In the genomic region with DNA sequence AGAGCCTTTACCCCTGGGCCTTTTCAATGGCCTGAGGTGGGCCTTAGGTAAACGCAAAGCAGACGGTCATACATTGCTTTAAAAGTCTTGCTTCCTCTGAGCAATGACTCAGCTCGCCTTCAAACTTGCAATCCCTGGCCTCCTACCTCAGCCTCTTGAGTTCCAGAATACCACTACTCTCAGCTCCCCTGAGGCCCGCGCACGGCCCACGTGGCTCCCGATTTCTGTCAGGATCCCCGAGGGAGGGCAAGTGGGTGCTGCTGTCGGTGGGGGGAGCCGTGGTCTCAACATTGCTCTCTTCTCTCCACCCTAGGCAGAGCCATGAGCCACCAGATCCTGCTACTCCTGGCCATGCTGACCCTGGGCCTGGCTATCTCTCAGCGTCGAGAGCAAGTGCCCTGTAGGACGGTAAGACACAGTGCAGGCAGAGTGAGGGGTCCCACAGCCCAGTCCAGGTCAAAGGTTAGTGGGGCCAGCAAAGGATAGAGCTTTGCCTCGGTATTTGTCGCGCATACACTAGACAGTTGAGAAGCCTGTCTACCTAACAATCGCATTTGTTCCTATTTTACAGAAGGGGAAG, we compare ENCODE assay signal across 25 mouse cellular contexts. TPM values are rescaled to one million over a fixed set of nuclear protein-coding genes. Genes with fewer than 3 reads are reported as not detected.
A peak's percentile ranks its signal among the peaks of the same experiment; 100 is the strongest.
DNase-seq lines count a peak whose midpoint lies in the region; ATAC-seq and TF ChIP-seq lines count a peak whose summit lies in the region.
"Had no signal": no experiment of that assay in that cellular context is flagged by ENCODE, and none has a peak within 500 bp of the region (broad histone marks: within the 10 kb centered on the region; RNA-seq: fewer than 3 reads in every experiment).

No protein-coding gene starts in this region.

- peaks cover 8% of the 10 kb centered on the region for H3K4me1 ChIP-seq in heart, adult 2 months (ENCODE audit: control insufficient read depth, insufficient read depth, low read length)
- peaks cover 37% of the 10 kb centered on the region for H3K4me1 ChIP-seq in liver, embryonic 12.5 days
- peaks cover 9% of the 10 kb centered on the region for H3K4me1 ChIP-seq in liver, embryonic 11.5 days (replicated peaks; ENCODE audit: control insufficient read depth, insufficient read depth, low read length)
- peaks cover 23% of the 10 kb centered on the region for H3K4me1 ChIP-seq in liver, postnatal 0 days (ENCODE audit: insufficient read depth)
- 0 out of 2 replicates have a peak, but pooled peaks cover 2% of the 10 kb centered on the region for H3K4me1 ChIP-seq in hindbrain, embryonic 11.5 days (replicated peaks; ENCODE audit: control insufficient read depth, insufficient read depth, low read length)

- H3K27me3 ChIP-seq in heart, adult 2 months (ENCODE audit: control insufficient read depth, insufficient read depth, low read length): no peaks in the 10 kb centered on the region
- peaks cover 45% of the 10 kb centered on the region for H3K27me3 ChIP-seq in liver, embryonic 12.5 days (replicated peaks)
- peaks cover 20% of the 10 kb centered on the region for H3K27me3 ChIP-seq in liver, embryonic 11.5 days (replicated peaks; ENCODE audit: control insufficient read depth, insufficient read depth, low read length)
- peaks cover 19% of the 10 kb centered on the region for H3K27me3 ChIP-seq in liver, postnatal 0 days (ENCODE audit: insufficient read depth, low read length)
- peaks cover 2% of the 10 kb centered on the region; the same call in 1 of the 2 replicates for H3K27me3 ChIP-seq in hindbrain, embryonic 11.5 days (ENCODE audit: control insufficient read depth, insufficient read depth, low read length)
- H3K27me3 ChIP-seq: embryonic facial prominence, embryonic 15.5 days had no signal

- no peak overlapping the region for H3K4me3 ChIP-seq in heart, adult 2 months
- H3K4me3 ChIP-seq in liver, embryonic 12.5 days: no peak overlapping the region
- no peak overlapping the region for H3K4me3 ChIP-seq in liver, embryonic 11.5 days (ENCODE audit: low read depth, low read length)
- no peak overlapping the region for H3K4me3 ChIP-seq in liver, postnatal 0 days (ENCODE audit: low read depth, low read length)
- no peak overlapping the region for H3K4me3 ChIP-seq in hindbrain, embryonic 11.5 days (ENCODE audit: low read depth, low read length)
- H3K4me3 ChIP-seq: embryonic facial prominence, embryonic 15.5 days; forebrain, embryonic 13.5 days; liver, embryonic 15.5 days had no signal

- no peak for ATAC-seq in liver, embryonic 12.5 days
- no peak for ATAC-seq in liver, embryonic 11.5 days (replicated peaks; ENCODE audit: low FRiP score)
- no peak for ATAC-seq in liver, postnatal 0 days
- no peak for ATAC-seq in hindbrain, embryonic 11.5 days (ENCODE audit: low FRiP score)
- ATAC-seq: forebrain, embryonic 13.5 days; hindbrain, postnatal 0 days had no signal

- no peak for TF ChIP-seq EP300 in heart, adult 2 months (IDR thresholded peaks at IDR 0.05; ENCODE audit: insufficient read depth, low read depth, low read length)
- no peak for TF ChIP-seq EP300 in liver, postnatal 0 days (IDR thresholded peaks at IDR 0.05; ENCODE audit: low read depth)

- no peaks in the 10 kb centered on the region; the same call in 1 of the 2 replicates for H3K79me2 ChIP-seq in heart, adult 2 months (replicated peaks; ENCODE audit: control insufficient read depth, insufficient read depth, low read length)

- intact Hi-C loops in heart, adult 2 months (cut with DNase I): loop anchor here (2.0 kb wide), 1 partner anchor 29 kb away; no protein-coding TSS in a partner anchor
- intact Hi-C loops in heart, postnatal 25 days (cut with DNase I): no loop called here

- H3K4me2 ChIP-seq in liver, embryonic 12.5 days: peak overlapping the region; percentile 8; the same call in 1 of the 2 replicates
- H3K4me2 ChIP-seq in liver, embryonic 11.5 days: no peak overlapping the region
- H3K4me2 ChIP-seq in liver, postnatal 0 days (ENCODE audit: low read depth, low read length): peak overlapping the region; percentile 70; the same call in 1 of the 2 replicates
- H3K4me2 ChIP-seq in hindbrain, embryonic 11.5 days (replicated peaks; ENCODE audit: low read depth, low read length): no peak overlapping the region
- H3K4me2 ChIP-seq: embryonic facial prominence, embryonic 15.5 days; forebrain, embryonic 13.5 days; liver, embryonic 15.5 days had no signal

- no peaks in the 10 kb centered on the region for H3K9me3 ChIP-seq in liver, embryonic 12.5 days (replicated peaks)
- H3K9me3 ChIP-seq in liver, embryonic 11.5 days (ENCODE audit: control insufficient read depth, low read length): no peaks in the 10 kb centered on the region
- no peaks in the 10 kb centered on the region for H3K9me3 ChIP-seq in liver, postnatal 0 days (ENCODE audit: low read length)
- no peaks in the 10 kb centered on the region for H3K9me3 ChIP-seq in hindbrain, embryonic 11.5 days (ENCODE audit: control insufficient read depth, low read length)
- H3K9me3 ChIP-seq: embryonic facial prominence, embryonic 15.5 days; forebrain, embryonic 13.5 days; liver, embryonic 15.5 days had no signal

- no peak for DNase-seq in heart, adult 2 months
- no peak for DNase-seq in heart, postnatal 25 days (ENCODE audit: low spot score)
- no peak for DNase-seq in liver, embryonic 11.5 days (ENCODE audit: low spot score)
- peak; percentile 41 for DNase-seq in NIH3T3 (ENCODE audit: low read depth)
- DNase-seq in liver, postnatal 0 days: no peak
- DNase-seq in layer of hippocampus, adult 11-12 months (ENCODE audit: low spot score): no peak
- no peak for DNase-seq in hindbrain, embryonic 11.5 days (ENCODE audit: low spot score)
- DNase-seq: cerebellum, adult 9-10 months; gastrocnemius, postnatal 36 days; kidney, adult 18-20 months; layer of hippocampus, postnatal 36 days; left cerebral cortex, postnatal 4 days; right cerebral cortex, adult 18-20 months; thymus, adult 18-20 months had no signal

- TF ChIP-seq CTCF in heart, adult 2 months (IDR thresholded peaks at IDR 0.05): no peak
- TF ChIP-seq CTCF in liver, postnatal 0 days (IDR thresholded peaks at IDR 0.05; ENCODE audit: low read depth): peak; percentile 16; the same call in 1 of the 2 replicates

- H3K9ac ChIP-seq in heart, adult 2 months (ENCODE audit: low read depth, low read length): 0 out of 2 replicates have a peak overlapping the region, but pooled peaks have one; percentile 5
- H3K9ac ChIP-seq in liver, embryonic 12.5 days: no peak overlapping the region
- no peak overlapping the region for H3K9ac ChIP-seq in liver, embryonic 11.5 days (ENCODE audit: low read depth, low read length)
- H3K9ac ChIP-seq in liver, postnatal 0 days (replicated peaks): no peak overlapping the region; the same call in 1 of the 2 replicates
- H3K9ac ChIP-seq in hindbrain, embryonic 11.5 days (ENCODE audit: low read depth, low read length): no peak overlapping the region
- H3K9ac ChIP-seq: embryonic facial prominence, embryonic 15.5 days; forebrain, embryonic 13.5 days; liver, embryonic 15.5 days had no signal

- H3K36me3 ChIP-seq in heart, adult 2 months (ENCODE audit: control insufficient read depth, insufficient read depth, low read length): no peaks in the 10 kb centered on the region
- 0 out of 2 replicates have a peak, but pooled peaks cover 8% of the 10 kb centered on the region for H3K36me3 ChIP-seq in liver, embryonic 12.5 days
- H3K36me3 ChIP-seq in liver, embryonic 11.5 days (ENCODE audit: control insufficient read depth, insufficient read depth, low read length): no peaks in the 10 kb centered on the region; the same call in 1 of the 2 replicates
- no peaks in the 10 kb centered on the region for H3K36me3 ChIP-seq in liver, postnatal 0 days (replicated peaks; ENCODE audit: insufficient read depth, low read length)
- H3K36me3 ChIP-seq in hindbrain, embryonic 11.5 days (ENCODE audit: control insufficient read depth, insufficient read depth, low read length): no peaks in the 10 kb centered on the region
- H3K36me3 ChIP-seq: embryonic facial prominence, embryonic 15.5 days; liver, embryonic 15.5 days had no signal

- no peak for TF ChIP-seq POLR2A in heart, adult 2 months (IDR thresholded peaks at IDR 0.05; ENCODE audit: insufficient read depth, low read depth, low read length)

- WGBS in heart, adult 2 months: 58% methylated on average over 18 of the region's 18 CpGs
- 48% methylated on average over 18 of the region's 18 CpGs for WGBS in liver, embryonic 12.5 days (ENCODE audit: insufficient replicate concordance)
- 58% methylated on average over 18 of the region's 18 CpGs for WGBS in liver, embryonic 11.5 days
- 46% methylated on average over 18 of the region's 18 CpGs for WGBS in liver, postnatal 0 days (ENCODE audit: insufficient replicate concordance)
- 74% methylated on average over 18 of the region's 18 CpGs for WGBS in hindbrain, embryonic 11.5 days

- peak overlapping the region; percentile 70 for H3K27ac ChIP-seq in heart, adult 2 months
- H3K27ac ChIP-seq in liver, embryonic 12.5 days: no peak overlapping the region
- H3K27ac ChIP-seq in liver, embryonic 11.5 days (ENCODE audit: low read depth, low read length): no peak overlapping the region
- H3K27ac ChIP-seq in liver, postnatal 0 days (ENCODE audit: low read depth): no peak overlapping the region
- H3K27ac ChIP-seq in hindbrain, embryonic 11.5 days (ENCODE audit: low read depth, low read length): no peak overlapping the region
- H3K27ac ChIP-seq: embryonic facial prominence, embryonic 15.5 days; forebrain, embryonic 13.5 days; hindbrain, postnatal 0 days; liver, embryonic 15.5 days had no signal

RNA-seq across cellular contexts. Expression of a gene that starts 4.9 kb away (rescaled TPM):
- total RNA-seq in heart, adult 2 months (2021): 10 to 100 TPM; 13.6 to 13.7 TPM
- 14.5 and 21.9 TPM in 2 replicates for polyA plus RNA-seq in heart, adult 2 months (2012; rRNA removed)
- total RNA-seq in heart, postnatal 25 days (2021): 10 to 100 TPM; 10.7 to 11.4 TPM
- polyA plus RNA-seq in liver, embryonic 12.5 days (2016; fragmentation: Nextera tagmentation; extraction: Ambion mirVana): 7.4 and 8.3 TPM in 2 replicates
- polyA plus RNA-seq in liver, embryonic 11.5 days (2014; fragmentation: Nextera tagmentation; extraction: Ambion mirVana): 17.1 and 21.0 TPM in 2 replicates
- polyA plus RNA-seq in liver, postnatal 0 days (2015; fragmentation: Nextera tagmentation; extraction: Ambion mirVana): 6.1 and 6.2 TPM in 2 replicates
- polyA plus RNA-seq in hindbrain, embryonic 11.5 days (2014; fragmentation: Nextera tagmentation; extraction: Ambion mirVana): 3.1 and 3.3 TPM in 2 replicates

RNA-seq across cellular contexts. Expression of a gene that starts 53.8 kb away (rescaled TPM):
- under 1 TPM in 1 of 2 experiments, not detected in 1; 0.21 TPM for total RNA-seq in heart, adult 2 months (2021)
- 0.20 TPM in 1 of 2 replicates, not detected in the other for polyA plus RNA-seq in heart, adult 2 months (2012; rRNA removed)
- total RNA-seq in heart, postnatal 25 days (2021): under 1 TPM in 1 of 2 experiments, not detected in 1; 0.08 TPM
- not detected in 2 replicates for polyA plus RNA-seq in liver, embryonic 12.5 days (2016; fragmentation: Nextera tagmentation; extraction: Ambion mirVana)
- polyA plus RNA-seq in liver, embryonic 11.5 days (2014; fragmentation: Nextera tagmentation; extraction: Ambion mirVana): not detected in 2 replicates
- polyA plus RNA-seq in liver, postnatal 0 days (2015; fragmentation: Nextera tagmentation; extraction: Ambion mirVana): not detected in 2 replicates
- polyA plus RNA-seq in hindbrain, embryonic 11.5 days (2014; fragmentation: Nextera tagmentation; extraction: Ambion mirVana): not detected in 2 replicates
- total RNA-seq: adrenal gland, postnatal 4 days; hindbrain, postnatal 0 days; layer of hippocampus, adult 18-20 months; layer of hippocampus, postnatal 36 days had no signal
- polyA plus RNA-seq: C2C12; embryonic facial prominence, embryonic 15.5 days; forebrain, embryonic 13.5 days; heart, embryonic 16.5 days; liver, embryonic 15.5 days; midbrain, postnatal 0 days; small intestine, adult 2 months had no signal

Comparison
In these comparisons a context has a peak if more than half of its experiments do, and no peak if none do; other contexts are left out.
1. H3K4me2 ChIP-seq: peak in liver, embryonic 12.5 days (single experiment) and liver, postnatal 0 days (single experiment); none in liver, embryonic 11.5 days (single experiment) and hindbrain, embryonic 11.5 days (single experiment).